Mouse (Mus musculus) thymus, adult 2 months (tissue): ENCODE measurements around the gene Slc6a16.

ENCODE experiments used
- CTCF ChIP-seq: fragments of 200-500 bp; IDR thresholded peaks from 2 replicates; pipeline ENCODE4 v1.5.1; 2012; ENCODE audit warnings: mild to moderate bottlenecking, control low read depth, low read length, moderate library complexity, borderline replicate concordance; ENCODE audit not compliant: control insufficient read depth, poor library complexity, insufficient read depth; ENCODE audit errors: extremely low read depth
- POLR2A ChIP-seq: fragments of 200-500 bp; IDR thresholded peaks from 2 replicates; pipeline ENCODE4 v1.6.1; 2012; ENCODE audit warnings: mild to moderate bottlenecking, low read length, control low read depth, moderate library complexity; ENCODE audit not compliant: control insufficient read depth, poor library complexity, insufficient read depth; ENCODE audit errors: extremely low read depth

DNA sequence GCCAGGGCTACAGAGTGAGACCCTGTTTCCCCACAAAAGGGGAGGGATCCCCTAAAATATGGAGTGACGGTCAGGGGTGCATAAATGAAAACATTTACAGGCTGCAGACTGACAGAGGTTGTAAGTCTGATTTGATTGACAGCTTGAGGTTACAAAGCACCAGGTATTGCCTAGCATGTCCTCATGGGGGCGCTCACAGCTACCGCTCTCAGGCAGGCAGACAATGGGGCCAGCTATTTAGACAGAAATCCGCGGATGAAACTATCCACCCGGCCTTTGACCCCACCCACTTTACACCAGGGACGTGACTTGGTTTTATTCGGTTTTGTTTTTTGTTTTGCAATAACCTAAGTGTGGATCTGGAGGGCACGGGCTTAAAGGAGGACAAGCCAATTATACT is 68.6 kb downstream of the Slc6a16 start:
- TF ChIP-seq POLR2A (no peak), CTCF (no peak)
